Mouse (Mus musculus): ENCODE measurements around the gene Calb2. TPM values are rescaled to one million over a fixed set of nuclear protein-coding genes. Genes with fewer than 3 reads are reported as not detected.

Calb2 gene
- polyA plus RNA-seq, 1 experiment from 2014 or later = 12.7 TPM

- DNase-seq (ENCODE audit: extremely low spot score, low spot score) = no peak
- 87% methylated on average over 12 of the region's 12 CpGs for WGBS
- Histone ChIP-seq H3K9me3 (no peaks in the 10 kb centered on the region), H3K27ac (no peak within 1 kb of the TSS), H3K27me3 (ENCODE audit: poor library complexity, severe bottlenecking) (no peaks in the 10 kb centered on the region), H3K36me3 (replicated peaks) (no peaks in the 10 kb centered on the region), H3K4me1 (no peaks in the 10 kb centered on the region), H3K4me3 (no peak within 1 kb of the TSS)
Measured at GRCm38 (mm10) chr8:110100907-110101306, 67.1 kb downstream of the Calb2 start, which contains the start of gene Gm21964. Gene Gm21964 (plus strand): TSS chr8:110101207.

- Histone ChIP-seq H3K36me3 (replicated peaks) (peaks cover 45% of the 10 kb centered on the region), H3K9me3 (peaks cover 23% of the 10 kb centered on the region), H3K4me1 (no peaks in the 10 kb centered on the region), H3K27me3 (ENCODE audit: poor library complexity, severe bottlenecking) (no peaks in the 10 kb centered on the region), H3K27ac (no peak overlapping the region), H3K4me3 (no peak overlapping the region)
- no peak for DNase-seq (ENCODE audit: extremely low spot score, low spot score)
- 57% methylated on average over 1 of the region's 1 CpGs for WGBS
Measured at GRCm38 (mm10) chr8:110091869-110092268, 76.1 kb downstream of the Calb2 start.

Other genes with a start within 250 kb of the Calb2 start
- gene Marveld3, start 206.0 kb downstream of the Calb2 start, polyA plus RNA-seq (2016; fragmentation: Nextera tagmentation; extraction: Ambion mirVana) = 0.90 and 0.99 TPM in 2 replicates
- gene Tat, start 177.8 kb downstream of the Calb2 start, polyA plus RNA-seq (2016; fragmentation: Nextera tagmentation; extraction: Ambion mirVana) = not detected in 2 replicates
- not detected in 2 replicates for gene Chst4, start 128.5 kb downstream of the Calb2 start, polyA plus RNA-seq (2016; fragmentation: Nextera tagmentation; extraction: Ambion mirVana)
- 9.8 and 10.7 TPM in 2 replicates for gene Zfp612, start 88.5 kb downstream of the Calb2 start, polyA plus RNA-seq (2016; fragmentation: Nextera tagmentation; extraction: Ambion mirVana)
- gene Gm21964, start 67.0 kb downstream of the Calb2 start, polyA plus RNA-seq (2016; fragmentation: Nextera tagmentation; extraction: Ambion mirVana) = not detected in 2 replicates
- gene Gm17720, start 65.5 kb downstream of the Calb2 start, polyA plus RNA-seq (2016; fragmentation: Nextera tagmentation; extraction: Ambion mirVana) = not detected in 2 replicates
- gene Cmtr2, start 47.5 kb upstream of the Calb2 start, polyA plus RNA-seq (2016; fragmentation: Nextera tagmentation; extraction: Ambion mirVana) = 11.2 and 11.9 TPM in 2 replicates
- gene Hydin, start 98.8 kb upstream of the Calb2 start, polyA plus RNA-seq (2016; fragmentation: Nextera tagmentation; extraction: Ambion mirVana) = 0.09 and 0.11 TPM in 2 replicates